Mouse (Mus musculus): ENCODE results near the gene Tbce.

The Tbce gene

GRCm38 (mm10) chr13:13966172-13966571, 73.3 kb downstream of the Tbce start:
- no peak for DNase-seq (ENCODE audit: low spot score)

- no peak for DNase-seq (ENCODE audit: low spot score)
Observed at GRCm38 (mm10) chr13:13965388-13965964, 74.0 kb downstream of the Tbce start.

GRCm38 (mm10) chr13:13961046-13961445, 78.4 kb downstream of the Tbce start:
- DNase-seq (ENCODE audit: low spot score) = no peak

- no peak for DNase-seq (ENCODE audit: low spot score)
Observed at GRCm38 (mm10) chr13:13960211-13960610, 79.2 kb downstream of the Tbce start.

- no peak for DNase-seq (ENCODE audit: low spot score)
Observed at GRCm38 (mm10) chr13:13956686-13957085, 82.8 kb downstream of the Tbce start.

GRCm38 (mm10) chr13:13954931-13955330, 84.5 kb downstream of the Tbce start:
- no peak for DNase-seq (ENCODE audit: low spot score)

GRCm38 (mm10) chr13:13953874-13954832, 85.3 kb downstream of the Tbce start, which contains the start of gene B3galnt2:
Gene B3galnt2 (plus strand): TSS chr13:13954469.
- peak; percentile 99 for DNase-seq (ENCODE audit: low spot score)

All from retina, embryonic 14.5 days (tissue).